In genomic region chrX:135797212-135797644, GRCm38 (mm10) we compare ENCODE assay signal across 7 mouse cellular contexts. TPM values are rescaled to one million over a fixed set of nuclear protein-coding genes. Genes with fewer than 3 reads are reported as not detected.
DNase-seq lines count a peak whose midpoint lies in the region.

Bhlhb9 (plus strand) TSS chrX:135797594.

- peak in 1 of 2 experiments; percentile 33 for DNase-seq in adrenal gland, adult 18-20 months (ENCODE audit: low spot score in 2 of 2)
- DNase-seq in embryo, embryonic 10.5 days (ENCODE audit: low spot score), result peak; percentile 70
- peak; percentile 19 for DNase-seq in gastrocnemius, postnatal 25 days
- DNase-seq in induced T-regulatory cell, adult 2 months (ENCODE audit: low read depth), result peak; percentile 75
- peak in 1 of 2 experiments; percentile 43 for DNase-seq in left cerebral cortex, adult 8-10 months (ENCODE audit: low spot score in 2 of 2)
- peak; percentile 32 to 69 for DNase-seq in lung, postnatal 4 days
- peak; percentile 60 for DNase-seq in right cerebral cortex, adult 18-20 months

RNA-seq across cellular contexts. Expression of gene Bhlhb9, which starts in this region (rescaled TPM):
- 10 to 100 TPM; 13.9 to 14.9 TPM for total RNA-seq in adrenal gland, adult 18-20 months (2021)
- 1 to 10 TPM; 3.2 to 4.1 TPM for total RNA-seq in gastrocnemius, postnatal 25 days (2021)
- 10 to 100 TPM; 59.8 to 72.1 (median 67.6) TPM for total RNA-seq in left cerebral cortex, adult 8-10 months (2022)
